Mouse (Mus musculus): ENCODE results near the gene Slc34a3.

Slc34a3 gene

GRCm38 (mm10) chr2:25252331-25252730, 18.2 kb upstream of the Slc34a3 start:
- no peak for DNase-seq (ENCODE audit: low spot score)

GRCm38 (mm10) chr2:25246183-25247072, 12.3 kb upstream of the Slc34a3 start, which contains the start of gene AL732309.1:
TSS of gene AL732309.1 (minus strand) at chr2:25246863.
- no peak for DNase-seq (ENCODE audit: low spot score)

- no peak for DNase-seq (ENCODE audit: low spot score)
Observed at GRCm38 (mm10) chr2:25244144-25244543, 10.0 kb upstream of the Slc34a3 start.

GRCm38 (mm10) chr2:25243342-25243741, 9.2 kb upstream of the Slc34a3 start:
- no peak for DNase-seq (ENCODE audit: low spot score)

GRCm38 (mm10) chr2:25242101-25242506, 7.9 kb upstream of the Slc34a3 start, which contains the start of the genes Rnf208 and Cysrt1:
TSS of gene Rnf208 (plus strand) at chr2:25242255.
TSS of gene Cysrt1 (minus strand) at chr2:25242452.
- no peak for DNase-seq (ENCODE audit: low spot score)

GRCm38 (mm10) chr2:25241438-25241775, 7.2 kb upstream of the Slc34a3 start:
- no peak for DNase-seq (ENCODE audit: low spot score)

- DNase-seq (ENCODE audit: low spot score), result peak; percentile 63
Observed at GRCm38 (mm10) chr2:25240723-25241437, 6.7 kb upstream of the Slc34a3 start.

- DNase-seq (ENCODE audit: low spot score), result no peak
Observed at GRCm38 (mm10) chr2:25240310-25240709, 6.1 kb upstream of the Slc34a3 start.

GRCm38 (mm10) chr2:25239766-25240165, 5.6 kb upstream of the Slc34a3 start:
- no peak for DNase-seq (ENCODE audit: low spot score)

GRCm38 (mm10) chr2:25238106-25238505, 3.9 kb upstream of the Slc34a3 start:
- DNase-seq (ENCODE audit: low spot score), result no peak

GRCm38 (mm10) chr2:25237522-25237921, 3.4 kb upstream of the Slc34a3 start:
- no peak for DNase-seq (ENCODE audit: low spot score)

- DNase-seq (ENCODE audit: low spot score), result no peak
Observed at GRCm38 (mm10) chr2:25236614-25237013, 2.5 kb upstream of the Slc34a3 start, which contains the start of gene Rnf224. TSS of gene Rnf224 (minus strand) at chr2:25236787.

GRCm38 (mm10) chr2:25234551-25235220, 522 bp upstream of the Slc34a3 start:
- DNase-seq (ENCODE audit: low spot score), result no peak

GRCm38 (mm10) chr2:25233421-25233820, 743 bp downstream of the Slc34a3 start:
- no peak for DNase-seq (ENCODE audit: low spot score)

GRCm38 (mm10) chr2:25231038-25231437, 3.1 kb downstream of the Slc34a3 start:
- DNase-seq (ENCODE audit: low spot score), result no peak

- no peak for DNase-seq (ENCODE audit: low spot score)
Observed at GRCm38 (mm10) chr2:25230581-25230980, 3.6 kb downstream of the Slc34a3 start.

GRCm38 (mm10) chr2:25229582-25229981, 4.6 kb downstream of the Slc34a3 start:
- DNase-seq (ENCODE audit: low spot score), result no peak

- no peak for DNase-seq (ENCODE audit: low spot score)
Observed at GRCm38 (mm10) chr2:25228995-25229530, 5.1 kb downstream of the Slc34a3 start.

GRCm38 (mm10) chr2:25228431-25228889, 5.7 kb downstream of the Slc34a3 start:
- DNase-seq (ENCODE audit: low spot score), result peak; percentile 87

- DNase-seq (ENCODE audit: low spot score), result no peak
Observed at GRCm38 (mm10) chr2:25227406-25227805, 6.8 kb downstream of the Slc34a3 start.

GRCm38 (mm10) chr2:25226864-25227263, 7.3 kb downstream of the Slc34a3 start:
- no peak for DNase-seq (ENCODE audit: low spot score)

- no peak for DNase-seq (ENCODE audit: low spot score)
Observed at GRCm38 (mm10) chr2:25225811-25226379, 8.3 kb downstream of the Slc34a3 start.
